Mouse (Mus musculus): ENCODE results near the gene Gm11034.

- TF ChIP-seq GATA1 (IDR thresholded peaks at IDR 0.05; ENCODE audit: low read length) (no peak), TAL1 (IDR thresholded peaks at IDR 0.05; ENCODE audit: low read length) (no peak)
Measured at GRCm38 (mm10) chr8:72262756-72263155, 49.3 kb upstream of the Gm11034 start.

Data from erythroblast, embryonic 14.5 days (primary cell).